Mouse (Mus musculus) liver, postnatal 0 days (tissue): ENCODE data around the gene Tfpi.

Source experiments
- CTCF ChIP-seq: sonication (generic); IDR thresholded peaks from 2 replicates; pipeline ENCODE4 v1.5.1; 2016; ENCODE audit warnings: antibody characterized with exemption, low read depth
- EP300 ChIP-seq: IDR thresholded peaks from 2 replicates; pipeline ENCODE4 v1.6.1; 2016; ENCODE audit warnings: antibody characterized with exemption, low read depth, mild to moderate bottlenecking

DNA sequence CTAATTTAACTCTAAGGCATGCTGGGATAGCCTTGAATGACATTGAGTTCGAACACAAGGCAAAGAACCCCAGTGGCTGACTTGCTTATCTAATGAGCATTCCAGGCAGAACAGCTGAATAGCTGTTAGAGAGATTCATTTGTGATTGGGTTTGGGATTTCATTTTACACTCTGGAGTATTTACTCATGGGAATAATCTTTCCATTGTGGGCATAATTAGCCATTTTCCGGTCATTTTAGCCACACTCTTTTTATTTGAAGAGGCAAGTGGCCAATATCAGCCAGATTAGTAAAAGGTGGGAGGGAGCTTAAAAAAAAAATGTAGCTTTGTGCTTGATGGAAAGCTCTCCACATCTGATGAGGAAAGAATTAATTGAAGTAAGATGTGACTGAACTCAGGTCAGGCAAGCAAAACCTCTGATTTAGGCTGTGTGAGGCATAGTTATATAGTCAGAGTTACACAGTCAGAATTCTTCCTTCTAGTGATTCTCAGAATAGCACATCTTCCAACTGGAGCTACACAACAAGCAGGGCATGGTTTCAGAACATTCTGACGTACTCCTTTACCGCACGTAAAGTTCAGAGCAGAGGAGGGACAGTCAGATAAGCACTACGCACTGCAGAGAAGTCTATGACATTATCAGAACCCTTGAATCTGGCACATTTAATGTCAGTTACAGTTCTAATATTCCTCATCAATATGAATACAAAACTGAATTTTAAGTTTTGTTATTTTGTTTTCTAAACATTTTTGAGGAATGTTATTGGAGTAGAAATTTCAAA, 91.5 kb downstream of the Tfpi start:
- no peak for TF ChIP-seq CTCF
- peak; percentile 60; the same call in 1 of the 2 replicates for TF ChIP-seq EP300
